Mouse (Mus musculus): ENCODE results near the gene Sag.

- TF ChIP-seq EP300 (IDR thresholded peaks at IDR 0.05; ENCODE audit: insufficient read depth, low read depth, low read length) (no peak), POLR2A (IDR thresholded peaks at IDR 0.05; ENCODE audit: insufficient read depth, low read depth, low read length) (no peak)
Observed at GRCm38 (mm10) chr1:87891634-87892033, 88.2 kb downstream of the Sag start.

Data from heart, adult 2 months (tissue).